Comparison of ENCODE assay signal across 8 mouse cellular contexts in genomic region chr15:11996883-11997282, GRCm38 (mm10). TPM values are rescaled to one million over a fixed set of nuclear protein-coding genes. Genes with fewer than 3 reads are reported as not detected.
DNase-seq lines count a peak whose midpoint lies in the region; ATAC-seq lines count a peak whose summit lies in the region.

Sub1 (minus strand) TSS chr15:11996983.

- no peak for ATAC-seq in liver, embryonic 11.5 days (replicated peaks; ENCODE audit: low FRiP score)
- no peak for ATAC-seq in stomach, embryonic 15.5 days (ENCODE audit: insufficient read depth, low FRiP score, low read depth)

- peak within 1 kb of the TSS; percentile 94 for H3K27ac ChIP-seq in forebrain, embryonic 10.5 days
- no peak within 1 kb of the TSS; the same call in 1 of the 2 replicates for H3K27ac ChIP-seq in liver, embryonic 11.5 days (ENCODE audit: low read depth, low read length)
- H3K27ac ChIP-seq in stomach, embryonic 15.5 days = peak within 1 kb of the TSS; percentile 90

- DNase-seq in thymus, postnatal 0 days (ENCODE audit: low spot score) = peak; percentile 25
- DNase-seq in thymus, postnatal 10 days (ENCODE audit: low spot score in 2 of 2) = no peak
- no peak for DNase-seq in forebrain, embryonic 10.5 days (ENCODE audit: extremely low spot score, low spot score)
- DNase-seq in heart, postnatal 4 days = no peak
- DNase-seq in liver, embryonic 11.5 days (ENCODE audit: low spot score) = no peak
- DNase-seq in ovary, postnatal 14 days (ENCODE audit: low spot score) = no peak
- no peak for DNase-seq in right cerebral cortex, postnatal 4 days

- peaks cover 20% of the 10 kb centered on the region for H3K36me3 ChIP-seq in forebrain, embryonic 10.5 days (replicated peaks)
- no peaks in the 10 kb centered on the region; the same call in 1 of the 2 replicates for H3K36me3 ChIP-seq in liver, embryonic 11.5 days (ENCODE audit: control insufficient read depth, insufficient read depth, low read length)
- H3K36me3 ChIP-seq in stomach, embryonic 15.5 days = no peaks in the 10 kb centered on the region

- peaks cover 28% of the 10 kb centered on the region for H3K4me1 ChIP-seq in forebrain, embryonic 10.5 days
- peaks cover 2% of the 10 kb centered on the region; the same call in 1 of the 2 replicates for H3K4me1 ChIP-seq in liver, embryonic 11.5 days (replicated peaks; ENCODE audit: control insufficient read depth, insufficient read depth, low read length)
- H3K4me1 ChIP-seq in stomach, embryonic 15.5 days = peaks cover 3% of the 10 kb centered on the region; the same call in 1 of the 2 replicates

- peak within 1 kb of the TSS; percentile 99 for H3K9ac ChIP-seq in liver, embryonic 11.5 days (ENCODE audit: low read depth, low read length)
- peak within 1 kb of the TSS; percentile 99; the same call in 1 of the 2 replicates for H3K9ac ChIP-seq in stomach, embryonic 15.5 days

- peak within 1 kb of the TSS; percentile 37 for H3K4me2 ChIP-seq in liver, embryonic 11.5 days
- peak within 1 kb of the TSS; percentile 35 for H3K4me2 ChIP-seq in stomach, embryonic 15.5 days

- peak within 1 kb of the TSS; percentile 97 for H3K4me3 ChIP-seq in forebrain, embryonic 10.5 days
- H3K4me3 ChIP-seq in liver, embryonic 11.5 days (ENCODE audit: low read depth, low read length) = peak within 1 kb of the TSS; percentile 98
- H3K4me3 ChIP-seq in stomach, embryonic 15.5 days (replicated peaks) = peak within 1 kb of the TSS; percentile 100

- no peaks in the 10 kb centered on the region for H3K27me3 ChIP-seq in forebrain, embryonic 10.5 days (ENCODE audit: poor library complexity, severe bottlenecking)
- H3K27me3 ChIP-seq in liver, embryonic 11.5 days (replicated peaks; ENCODE audit: control insufficient read depth, insufficient read depth, low read length) = no peaks in the 10 kb centered on the region
- H3K27me3 ChIP-seq in stomach, embryonic 15.5 days (replicated peaks) = no peaks in the 10 kb centered on the region

- no peaks in the 10 kb centered on the region for H3K9me3 ChIP-seq in forebrain, embryonic 10.5 days
- H3K9me3 ChIP-seq in liver, embryonic 11.5 days (ENCODE audit: control insufficient read depth, low read length) = no peaks in the 10 kb centered on the region
- no peaks in the 10 kb centered on the region for H3K9me3 ChIP-seq in stomach, embryonic 15.5 days

- 92% methylated on average over 7 of the region's 7 CpGs for WGBS in forebrain, embryonic 10.5 days
- 88% methylated on average over 7 of the region's 7 CpGs for WGBS in liver, embryonic 11.5 days
- WGBS in stomach, embryonic 15.5 days = 92% methylated on average over 7 of the region's 7 CpGs

RNA-seq across cellular contexts. Expression of gene Sub1, which starts in this region (rescaled TPM):
- polyA plus RNA-seq in thymus, postnatal 0 days (2015; fragmentation: Nextera tagmentation; extraction: Ambion mirVana) = 1,079 and 1,123 TPM in 2 replicates
- 744 and 763 TPM in 2 replicates for polyA plus RNA-seq in forebrain, embryonic 10.5 days (2016; fragmentation: Nextera tagmentation; extraction: Ambion mirVana)
- total RNA-seq in heart, postnatal 4 days (2021) = 100 to 1,000 TPM; 183 to 198 TPM
- polyA plus RNA-seq in liver, embryonic 11.5 days (2014; fragmentation: Nextera tagmentation; extraction: Ambion mirVana) = 723 and 790 TPM in 2 replicates
- 645 and 665 TPM in 2 replicates for polyA plus RNA-seq in stomach, embryonic 15.5 days (2015; fragmentation: Nextera tagmentation; extraction: Ambion mirVana)
